Mouse (Mus musculus): Measurements from ENCODE around the gene Chd5. TPM values are rescaled to one million over a fixed set of nuclear protein-coding genes. Genes with fewer than 3 reads are reported as not detected.

Gene Chd5
- polyA plus RNA-seq, 2 experiments = 0.09 to 0.18 TPM

DNA sequence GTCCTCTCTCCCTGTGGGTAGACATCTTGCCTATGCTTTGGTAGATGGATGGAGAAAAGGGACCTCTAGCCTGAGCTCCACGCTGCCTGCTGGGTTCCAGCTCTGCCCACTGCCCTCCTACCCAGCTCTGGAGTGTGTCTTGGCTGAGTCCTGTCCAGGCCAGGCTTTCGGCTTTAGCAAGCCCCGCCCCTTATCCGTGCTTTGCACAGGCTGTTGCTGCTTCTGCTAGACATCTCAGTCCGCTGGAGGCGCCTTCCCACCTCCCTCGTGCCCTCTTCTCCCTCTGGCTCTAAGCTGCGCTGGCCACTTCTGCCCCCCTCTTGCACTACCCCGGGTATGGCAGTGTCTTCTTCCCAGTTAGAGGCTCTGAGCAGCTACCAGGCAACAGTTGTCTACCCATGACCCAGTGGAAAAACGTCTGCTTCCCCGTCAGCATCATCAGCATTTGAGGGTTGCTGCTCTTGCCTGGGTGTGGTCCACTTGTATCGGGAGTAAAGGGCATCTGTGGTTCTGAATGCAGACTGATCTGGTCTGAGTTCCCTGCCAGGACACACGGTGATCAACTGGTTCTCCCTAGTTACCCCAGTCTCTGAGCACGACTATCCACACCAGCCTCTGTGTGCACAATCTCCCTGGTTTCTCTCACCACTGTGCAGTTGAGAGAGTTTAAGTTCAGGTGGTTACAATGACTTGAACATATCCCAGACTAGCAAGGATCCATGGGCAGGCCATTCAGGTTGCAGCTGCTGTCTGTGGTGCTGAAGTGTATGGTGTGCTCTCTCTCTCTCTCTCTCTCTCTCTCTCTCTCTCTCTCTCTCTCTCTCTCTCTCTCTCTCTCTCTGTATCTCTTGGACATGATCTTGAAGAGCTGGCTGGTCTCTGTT is 13.2 kb downstream of the Chd5 start:
- H3K9me3 ChIP-seq (ENCODE audit: control insufficient read depth, low read length) = no peaks in the 10 kb centered on the region
- H3K36me3 ChIP-seq (replicated peaks; ENCODE audit: control insufficient read depth, insufficient read depth, low read depth) = no peaks in the 10 kb centered on the region
- no peak overlapping the region for H3K27ac ChIP-seq
- no peak overlapping the region for H3K4me2 ChIP-seq (ENCODE audit: low read depth)
- ATAC-seq (ENCODE audit: insufficient read depth) (no peak), DNase-seq (ENCODE audit: low read depth in 3 of 3, low spot score in 3 of 3) (no peak)
- H3K9ac ChIP-seq (replicated peaks) = no peak overlapping the region
- 11% methylated on average over 14 of the region's 14 CpGs for WGBS (ENCODE audit: insufficient replicate concordance)
- TF ChIP-seq EP300 (IDR thresholded peaks at IDR 0.05; ENCODE audit: low read depth) (no peak), CTCF (IDR thresholded peaks at IDR 0.05; ENCODE audit: low read depth) (no peak)
- peaks cover 4% of the 10 kb centered on the region; the same call in 1 of the 2 replicates for H3K27me3 ChIP-seq (ENCODE audit: control insufficient read depth, insufficient read depth, low read length)
- H3K4me1 ChIP-seq (replicated peaks; ENCODE audit: control insufficient read depth in 2 of 2, insufficient read depth in 2 of 2, low read length in 1 of 2) = peaks cover 0 to 3% of the 10 kb centered on the region in 2 experiments; a peak in 1 of 4 replicates
- H3K4me3 ChIP-seq (ENCODE audit: insufficient read depth in 1 of 2, low read depth in 2 of 2, low read length in 2 of 2) = no peak overlapping the region

DNA sequence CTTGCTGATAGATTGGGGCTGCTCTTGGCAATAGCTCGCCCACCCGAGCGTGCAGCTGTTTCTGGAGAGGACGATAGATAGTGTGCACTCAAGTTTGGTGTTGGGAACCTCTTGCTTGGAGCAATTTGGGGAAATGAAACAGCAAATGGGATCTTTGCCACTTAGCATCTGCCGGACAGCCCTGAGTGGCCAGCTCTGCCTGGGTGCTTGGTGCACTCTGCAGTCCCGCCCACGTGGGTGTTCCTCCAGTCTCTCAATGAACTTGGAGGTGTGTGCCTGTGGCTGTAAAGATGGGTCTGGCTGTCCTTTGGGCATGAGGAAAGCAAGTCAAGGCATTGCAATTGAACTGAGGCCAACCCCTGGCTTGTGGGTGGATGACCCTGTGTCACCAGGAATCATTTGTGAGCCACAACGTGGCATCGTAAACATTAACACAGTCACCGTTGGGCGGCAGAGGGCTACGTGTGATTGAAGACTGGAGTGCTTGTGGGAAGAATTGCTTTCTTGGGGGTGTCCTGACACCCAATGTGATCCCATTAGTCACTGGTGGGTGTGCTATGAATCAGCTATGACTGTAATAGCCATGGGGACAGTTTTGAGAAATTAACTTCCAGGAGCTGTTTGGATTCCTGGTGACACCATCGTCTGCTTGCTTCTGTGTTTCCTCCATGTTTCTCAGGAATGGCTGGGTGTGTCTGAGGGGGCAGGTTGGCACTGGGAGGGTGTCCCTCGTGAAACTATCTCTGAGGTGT is 15.6 kb downstream of the Chd5 start:
- TF ChIP-seq CTCF (IDR thresholded peaks at IDR 0.05; ENCODE audit: low read depth) = no peak
- no peak for TF ChIP-seq EP300 (IDR thresholded peaks at IDR 0.05; ENCODE audit: low read depth)
- no peaks in the 10 kb centered on the region for H3K36me3 ChIP-seq (replicated peaks; ENCODE audit: control insufficient read depth, insufficient read depth, low read depth)
- no peak for ATAC-seq (ENCODE audit: insufficient read depth)
- H3K9ac ChIP-seq (replicated peaks) = no peak overlapping the region
- no peaks in the 10 kb centered on the region for H3K4me1 ChIP-seq (replicated peaks; ENCODE audit: control insufficient read depth in 2 of 2, insufficient read depth in 2 of 2, low read length in 1 of 2)
- no peak overlapping the region for H3K4me2 ChIP-seq (ENCODE audit: low read depth)
- no peak overlapping the region for H3K4me3 ChIP-seq (ENCODE audit: insufficient read depth in 1 of 2, low read depth in 2 of 2, low read length in 2 of 2)
- DNase-seq (ENCODE audit: low read depth in 3 of 3, low spot score in 3 of 3) = no peak
- H3K27ac ChIP-seq = no peak overlapping the region
- WGBS (ENCODE audit: insufficient replicate concordance) = 66% methylated on average over 14 of the region's 14 CpGs
- peaks cover 4% of the 10 kb centered on the region; the same call in 1 of the 2 replicates for H3K27me3 ChIP-seq (ENCODE audit: control insufficient read depth, insufficient read depth, low read length)
- H3K9me3 ChIP-seq (ENCODE audit: control insufficient read depth, low read length) = no peaks in the 10 kb centered on the region

DNA sequence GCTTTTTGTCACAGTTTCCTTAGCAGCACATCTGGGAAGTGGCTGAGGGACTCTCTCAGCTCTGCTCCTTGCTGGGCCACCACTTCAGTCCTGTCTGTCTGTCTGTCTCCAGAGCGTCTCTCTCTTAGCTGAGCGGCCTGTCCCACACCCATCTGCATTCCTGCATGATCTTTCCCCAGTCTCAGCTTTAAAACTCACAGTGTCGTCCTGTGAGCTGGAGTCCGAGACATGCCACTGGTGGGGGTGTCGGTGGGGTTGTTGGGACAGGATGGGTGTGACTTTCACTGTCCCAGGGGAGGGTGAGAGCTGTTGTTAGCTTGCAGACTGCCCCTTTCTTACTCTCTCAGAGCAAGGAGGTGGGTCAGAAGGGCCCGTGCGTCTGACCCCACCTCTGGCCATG is 17.2 kb downstream of the Chd5 start:
- H3K27me3 ChIP-seq (ENCODE audit: control insufficient read depth, insufficient read depth, low read length) = no peaks in the 10 kb centered on the region
- H3K27ac ChIP-seq = no peak overlapping the region
- DNase-seq (ENCODE audit: low read depth in 3 of 3, low spot score in 3 of 3) = no peak
- no peak overlapping the region for H3K4me3 ChIP-seq (ENCODE audit: insufficient read depth in 1 of 2, low read depth in 2 of 2, low read length in 2 of 2)
- no peak for ATAC-seq (ENCODE audit: insufficient read depth)
- H3K36me3 ChIP-seq (replicated peaks; ENCODE audit: control insufficient read depth, insufficient read depth, low read depth) = no peaks in the 10 kb centered on the region
- no peaks in the 10 kb centered on the region for H3K4me1 ChIP-seq (replicated peaks; ENCODE audit: control insufficient read depth in 2 of 2, insufficient read depth in 2 of 2, low read length in 1 of 2)
- H3K4me2 ChIP-seq (ENCODE audit: low read depth) = no peak overlapping the region
- TF ChIP-seq EP300 (IDR thresholded peaks at IDR 0.05; ENCODE audit: low read depth) = no peak
- TF ChIP-seq CTCF (IDR thresholded peaks at IDR 0.05; ENCODE audit: low read depth) = no peak
- H3K9ac ChIP-seq (replicated peaks) = no peak overlapping the region
- no peaks in the 10 kb centered on the region for H3K9me3 ChIP-seq (ENCODE audit: control insufficient read depth, low read length)
- 56% methylated on average over 7 of the region's 7 CpGs for WGBS (ENCODE audit: insufficient replicate concordance)

DNA sequence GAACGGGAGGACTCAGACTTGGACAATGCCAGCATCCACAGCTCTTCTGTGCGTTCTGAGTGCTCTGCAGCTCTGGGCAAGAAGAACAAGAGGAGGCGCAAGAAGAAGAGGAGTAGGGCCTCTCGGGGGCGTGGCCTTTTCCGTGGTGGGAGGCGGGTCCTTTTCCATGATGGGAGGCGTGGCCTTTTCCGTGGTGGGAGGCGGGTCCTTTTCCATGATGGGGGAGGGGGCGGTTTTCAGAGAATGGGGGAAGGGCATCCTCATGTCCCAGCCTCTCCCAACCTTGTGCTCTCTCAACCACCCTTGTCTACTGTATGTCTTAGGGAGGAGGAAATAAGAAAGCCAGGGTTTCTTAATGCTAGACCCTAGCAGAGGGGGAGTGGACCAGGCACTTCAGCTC is 21.2 kb downstream of the Chd5 start:
- Histone ChIP-seq H3K9ac (replicated peaks) (no peak overlapping the region), H3K27me3 (ENCODE audit: control insufficient read depth, insufficient read depth, low read length) (no peaks in the 10 kb centered on the region), H3K4me3 (ENCODE audit: insufficient read depth in 1 of 2, low read depth in 2 of 2, low read length in 2 of 2) (no peak overlapping the region), H3K27ac (no peak overlapping the region), H3K4me1 (replicated peaks; ENCODE audit: control insufficient read depth in 2 of 2, insufficient read depth in 2 of 2, low read length in 1 of 2) (no peaks in the 10 kb centered on the region), H3K4me2 (ENCODE audit: low read depth) (no peak overlapping the region), H3K9me3 (ENCODE audit: control insufficient read depth, low read length) (no peaks in the 10 kb centered on the region), H3K36me3 (replicated peaks; ENCODE audit: control insufficient read depth, insufficient read depth, low read depth) (no peaks in the 10 kb centered on the region)
- WGBS (ENCODE audit: insufficient replicate concordance) = 4% methylated on average over 11 of the region's 11 CpGs
- ATAC-seq (ENCODE audit: insufficient read depth) = no peak
- no peak for DNase-seq (ENCODE audit: low read depth in 3 of 3, low spot score in 3 of 3)
- no peak for TF ChIP-seq CTCF (IDR thresholded peaks at IDR 0.05; ENCODE audit: low read depth)
- TF ChIP-seq EP300 (IDR thresholded peaks at IDR 0.05; ENCODE audit: low read depth) = no peak

DNA sequence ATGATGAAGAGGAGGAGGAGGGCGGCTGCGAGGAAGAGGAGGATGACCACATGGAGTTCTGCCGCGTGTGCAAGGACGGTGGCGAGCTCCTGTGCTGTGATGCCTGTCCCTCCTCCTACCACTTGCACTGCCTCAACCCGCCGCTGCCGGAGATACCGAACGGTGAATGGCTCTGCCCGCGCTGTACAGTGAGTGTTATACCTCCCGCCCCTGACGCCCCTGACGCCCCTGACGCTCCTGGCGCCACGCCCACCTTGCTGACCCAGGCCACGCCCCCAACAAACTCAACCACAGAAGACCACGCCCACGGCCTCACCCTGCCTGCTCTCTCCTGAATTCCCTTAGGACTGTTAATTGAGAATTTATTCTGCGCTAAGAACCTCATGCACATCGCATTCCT is 22.4 kb downstream of the Chd5 start:
- 2% methylated on average over 24 of the region's 24 CpGs for WGBS (ENCODE audit: insufficient replicate concordance)
- no peak overlapping the region for H3K27ac ChIP-seq
- no peaks in the 10 kb centered on the region for H3K4me1 ChIP-seq (replicated peaks; ENCODE audit: control insufficient read depth in 2 of 2, insufficient read depth in 2 of 2, low read length in 1 of 2)
- H3K9me3 ChIP-seq (ENCODE audit: control insufficient read depth, low read length) = no peaks in the 10 kb centered on the region
- TF ChIP-seq EP300 (IDR thresholded peaks at IDR 0.05; ENCODE audit: low read depth) (no peak), CTCF (IDR thresholded peaks at IDR 0.05; ENCODE audit: low read depth) (no peak)
- H3K27me3 ChIP-seq (ENCODE audit: control insufficient read depth, insufficient read depth, low read length) = no peaks in the 10 kb centered on the region
- H3K9ac ChIP-seq (replicated peaks) = no peak overlapping the region
- H3K4me3 ChIP-seq (ENCODE audit: insufficient read depth in 1 of 2, low read depth in 2 of 2, low read length in 2 of 2) = no peak overlapping the region
- DNase-seq (ENCODE audit: low read depth in 3 of 3, low spot score in 3 of 3) = peak; percentile 23 to 36 (median 31)
- peak overlapping the region; percentile 16 for H3K4me2 ChIP-seq (ENCODE audit: low read depth)
- peak; percentile 64; the same call in 1 of the 2 replicates for ATAC-seq (ENCODE audit: insufficient read depth)
- H3K36me3 ChIP-seq (replicated peaks; ENCODE audit: control insufficient read depth, insufficient read depth, low read depth) = no peaks in the 10 kb centered on the region

Data from liver, embryonic 14.5 days (tissue).